Mouse (Mus musculus): ENCODE data around the gene Fam208a. TPM values are rescaled to one million over a fixed set of nuclear protein-coding genes. Genes with fewer than 3 reads are reported as not detected.

Gene Fam208a
- polyA plus RNA-seq, 2 experiments, result 2.2 to 9.0 TPM

GRCm38 (mm10) chr14:27428973-27429711 lies 508 bp downstream of the Fam208a start:
- Histone ChIP-seq H3K4me1 (replicated peaks; ENCODE audit: control insufficient read depth in 2 of 2, insufficient read depth in 2 of 2, low read length in 1 of 2) (peaks cover 3 to 5% of the 10 kb centered on the region in 2 experiments; a peak in 3 of 4 replicates), H3K27ac (peak overlapping the region; percentile 76), H3K27me3 (ENCODE audit: control insufficient read depth, insufficient read depth, low read length) (no peaks in the 10 kb centered on the region), H3K36me3 (replicated peaks; ENCODE audit: control insufficient read depth, insufficient read depth, low read depth) (peaks cover 3% of the 10 kb centered on the region), H3K4me3 (ENCODE audit: insufficient read depth in 1 of 2, low read depth in 2 of 2, low read length in 2 of 2) (peak overlapping the region; percentile 81 to 86), H3K9me3 (ENCODE audit: control insufficient read depth, low read length) (peaks cover 3% of the 10 kb centered on the region; the same call in 1 of the 2 replicates), H3K4me2 (ENCODE audit: low read depth) (peak overlapping the region; percentile 76), H3K9ac (replicated peaks) (peak overlapping the region; percentile 82)
- DNase-seq (ENCODE audit: low read depth in 3 of 3, low spot score in 3 of 3) (peak; percentile 46 to 63 (median 57)), ATAC-seq (ENCODE audit: insufficient read depth) (peak; percentile 77)
- WGBS (ENCODE audit: insufficient replicate concordance), result under 1% methylated on average over 69 of the region's 78 CpGs
- TF ChIP-seq EP300 (IDR thresholded peaks at IDR 0.05; ENCODE audit: low read depth) (no peak), CTCF (IDR thresholded peaks at IDR 0.05; ENCODE audit: low read depth) (no peak)

- Histone ChIP-seq H3K4me1 (replicated peaks; ENCODE audit: control insufficient read depth in 2 of 2, insufficient read depth in 2 of 2, low read length in 1 of 2) (peaks cover 3 to 5% of the 10 kb centered on the region in 2 experiments; a peak in 3 of 4 replicates), H3K27ac (no peak overlapping the region), H3K4me2 (ENCODE audit: low read depth) (peak overlapping the region; percentile 76), H3K36me3 (replicated peaks; ENCODE audit: control insufficient read depth, insufficient read depth, low read depth) (peaks cover 3% of the 10 kb centered on the region), H3K27me3 (ENCODE audit: control insufficient read depth, insufficient read depth, low read length) (no peaks in the 10 kb centered on the region), H3K4me3 (ENCODE audit: insufficient read depth in 1 of 2, low read depth in 2 of 2, low read length in 2 of 2) (peak overlapping the region in 1 of 2 experiments; percentile 86; a peak in 2 of 4 replicates), H3K9me3 (ENCODE audit: control insufficient read depth, low read length) (peaks cover 3% of the 10 kb centered on the region; the same call in 1 of the 2 replicates), H3K9ac (replicated peaks) (no peak overlapping the region; the same call in 1 of the 2 replicates)
- 77% methylated on average over 4 of the region's 4 CpGs for WGBS (ENCODE audit: insufficient replicate concordance)
- no peak for DNase-seq (ENCODE audit: low read depth in 3 of 3, low spot score in 3 of 3)
- no peak for TF ChIP-seq CTCF (IDR thresholded peaks at IDR 0.05; ENCODE audit: low read depth)
- TF ChIP-seq EP300 (IDR thresholded peaks at IDR 0.05; ENCODE audit: low read depth), result no peak
- no peak for ATAC-seq (ENCODE audit: insufficient read depth)
These were observed 1.6 kb downstream of the Fam208a start for GRCm38 (mm10) chr14:27430280-27430679.

GRCm38 (mm10) chr14:27432064-27432463 lies 3.4 kb downstream of the Fam208a start:
- no peak overlapping the region for H3K27ac ChIP-seq
- 80% methylated on average over 2 of the region's 2 CpGs for WGBS (ENCODE audit: insufficient replicate concordance)
- peaks cover 3% of the 10 kb centered on the region for H3K36me3 ChIP-seq (replicated peaks; ENCODE audit: control insufficient read depth, insufficient read depth, low read depth)
- DNase-seq (ENCODE audit: low read depth in 3 of 3, low spot score in 3 of 3), result no peak
- H3K9me3 ChIP-seq (ENCODE audit: control insufficient read depth, low read length), result peaks cover 3% of the 10 kb centered on the region; the same call in 1 of the 2 replicates
- no peaks in the 10 kb centered on the region for H3K27me3 ChIP-seq (ENCODE audit: control insufficient read depth, insufficient read depth, low read length)
- TF ChIP-seq CTCF (IDR thresholded peaks at IDR 0.05; ENCODE audit: low read depth), result no peak
- TF ChIP-seq EP300 (IDR thresholded peaks at IDR 0.05; ENCODE audit: low read depth), result no peak
- H3K9ac ChIP-seq (replicated peaks), result no peak overlapping the region
- no peak overlapping the region for H3K4me3 ChIP-seq (ENCODE audit: insufficient read depth in 1 of 2, low read depth in 2 of 2, low read length in 2 of 2)
- no peak for ATAC-seq (ENCODE audit: insufficient read depth)
- H3K4me1 ChIP-seq (replicated peaks; ENCODE audit: control insufficient read depth in 2 of 2, insufficient read depth in 2 of 2, low read length in 1 of 2), result peaks cover 3 to 5% of the 10 kb centered on the region in 2 experiments; a peak in 3 of 4 replicates
- no peak overlapping the region for H3K4me2 ChIP-seq (ENCODE audit: low read depth)

GRCm38 (mm10) chr14:27436116-27436515 lies 7.5 kb downstream of the Fam208a start:
- no peak for DNase-seq (ENCODE audit: low read depth in 3 of 3, low spot score in 3 of 3)
- no peak overlapping the region for H3K9ac ChIP-seq (replicated peaks)
- no peaks in the 10 kb centered on the region for H3K27me3 ChIP-seq (ENCODE audit: control insufficient read depth, insufficient read depth, low read length)
- no peaks in the 10 kb centered on the region; a peak in 1 of 4 replicates for H3K4me1 ChIP-seq (replicated peaks; ENCODE audit: control insufficient read depth in 2 of 2, insufficient read depth in 2 of 2, low read length in 1 of 2)
- TF ChIP-seq EP300 (IDR thresholded peaks at IDR 0.05; ENCODE audit: low read depth) (no peak), CTCF (IDR thresholded peaks at IDR 0.05; ENCODE audit: low read depth) (no peak)
- H3K36me3 ChIP-seq (replicated peaks; ENCODE audit: control insufficient read depth, insufficient read depth, low read depth), result peaks cover 3% of the 10 kb centered on the region
- no peak for ATAC-seq (ENCODE audit: insufficient read depth)
- H3K27ac ChIP-seq, result no peak overlapping the region
- 87% methylated on average over 1 of the region's 1 CpGs for WGBS (ENCODE audit: insufficient replicate concordance)
- H3K9me3 ChIP-seq (ENCODE audit: control insufficient read depth, low read length), result no peaks in the 10 kb centered on the region
- H3K4me3 ChIP-seq (ENCODE audit: insufficient read depth in 1 of 2, low read depth in 2 of 2, low read length in 2 of 2), result no peak overlapping the region
- no peak overlapping the region for H3K4me2 ChIP-seq (ENCODE audit: low read depth)

- H3K36me3 ChIP-seq (replicated peaks; ENCODE audit: control insufficient read depth, insufficient read depth, low read depth), result peaks cover 3% of the 10 kb centered on the region
- no peaks in the 10 kb centered on the region; a peak in 1 of 4 replicates for H3K4me1 ChIP-seq (replicated peaks; ENCODE audit: control insufficient read depth in 2 of 2, insufficient read depth in 2 of 2, low read length in 1 of 2)
- H3K27me3 ChIP-seq (ENCODE audit: control insufficient read depth, insufficient read depth, low read length), result no peaks in the 10 kb centered on the region
- no peak overlapping the region for H3K4me2 ChIP-seq (ENCODE audit: low read depth)
- no peak overlapping the region for H3K27ac ChIP-seq
- H3K9me3 ChIP-seq (ENCODE audit: control insufficient read depth, low read length), result no peaks in the 10 kb centered on the region
- H3K9ac ChIP-seq (replicated peaks), result no peak overlapping the region
- 80% methylated on average over 3 of the region's 3 CpGs for WGBS (ENCODE audit: insufficient replicate concordance)
- ATAC-seq (ENCODE audit: insufficient read depth) (no peak), DNase-seq (ENCODE audit: low read depth in 3 of 3, low spot score in 3 of 3) (no peak)
- H3K4me3 ChIP-seq (ENCODE audit: insufficient read depth in 1 of 2, low read depth in 2 of 2, low read length in 2 of 2), result no peak overlapping the region
- no peak for TF ChIP-seq CTCF (IDR thresholded peaks at IDR 0.05; ENCODE audit: low read depth)
- no peak for TF ChIP-seq EP300 (IDR thresholded peaks at IDR 0.05; ENCODE audit: low read depth)
These were observed 8.2 kb downstream of the Fam208a start for GRCm38 (mm10) chr14:27436826-27437225.

Measured in liver, embryonic 14.5 days (tissue).